Mouse (Mus musculus): ENCODE measurements at regions not wholly inside any gene's neighbourhood (a gene's known extent, or its start where the extent isn't known, plus 50 kb on each side); places are given as distances from the start of the nearest gene placed in this dataset.
A peak's percentile ranks its signal among the peaks of the same experiment; 100 is the strongest.

DNA sequence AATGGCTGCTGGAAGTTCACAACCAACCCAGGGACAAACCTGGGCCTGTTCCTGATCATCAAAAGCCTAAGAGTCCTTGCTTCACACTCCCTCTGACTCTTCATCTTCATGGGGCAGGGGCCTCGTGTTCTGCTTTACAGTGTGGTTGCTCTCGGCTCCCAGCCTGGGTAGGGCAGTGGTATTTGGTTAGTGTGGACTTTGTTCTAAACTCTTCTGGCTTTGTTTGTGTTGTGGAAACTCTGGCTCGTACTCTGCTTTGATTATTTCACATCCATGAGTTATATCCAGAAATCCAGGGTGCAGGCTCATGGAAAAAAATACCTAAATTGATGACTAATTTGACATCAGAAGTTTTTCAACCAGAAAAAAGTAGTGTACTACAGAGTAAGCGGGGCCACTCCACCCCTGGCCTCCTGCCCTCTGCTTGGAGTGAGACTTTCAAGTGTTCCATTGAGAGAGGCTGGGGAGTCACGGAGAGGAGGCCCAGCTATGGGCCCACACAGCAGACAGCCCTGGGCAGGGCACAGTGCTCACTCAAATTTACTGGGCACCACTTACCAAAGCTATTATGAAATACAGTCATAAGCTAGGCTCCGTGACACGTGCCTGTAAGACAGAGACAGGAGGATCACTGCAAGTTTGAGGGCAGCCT is 325.4 kb upstream of the Ddhd1 start:
- ATAC-seq (ENCODE audit: insufficient read depth, low FRiP score, low TSS enrichment) (no peak), DNase-seq (ENCODE audit: low spot score) (no peak)
- H3K27me3 ChIP-seq (ENCODE audit: control insufficient read depth, insufficient read depth, low read length): no peaks in the 10 kb centered on the region
- no peak overlapping the region for H3K27ac ChIP-seq (ENCODE audit: low read depth, low read length)
- WGBS: 88% methylated on average over 7 of the region's 7 CpGs
- no peaks in the 10 kb centered on the region for H3K4me1 ChIP-seq (ENCODE audit: control insufficient read depth, insufficient read depth, low read length)
- no peaks in the 10 kb centered on the region for H3K36me3 ChIP-seq (ENCODE audit: control insufficient read depth, insufficient read depth, low read length)
- no peaks in the 10 kb centered on the region for H3K9me3 ChIP-seq (ENCODE audit: control insufficient read depth, low read length)
- no peak overlapping the region for H3K4me3 ChIP-seq (ENCODE audit: low read depth, low read length)
- H3K9ac ChIP-seq (ENCODE audit: low read length): no peak overlapping the region
- no peak overlapping the region for H3K4me2 ChIP-seq (ENCODE audit: low read depth)

GRCm38 (mm10) chr14:45984135-45984892 is 326.4 kb upstream of the Ddhd1 start:
- no peak overlapping the region for H3K4me2 ChIP-seq (ENCODE audit: low read depth)
- WGBS: 82% methylated on average over 20 of the region's 20 CpGs
- ATAC-seq (ENCODE audit: insufficient read depth, low FRiP score, low TSS enrichment): no peak
- H3K4me3 ChIP-seq (ENCODE audit: low read depth, low read length): no peak overlapping the region
- H3K27me3 ChIP-seq (ENCODE audit: control insufficient read depth, insufficient read depth, low read length): no peaks in the 10 kb centered on the region
- H3K9ac ChIP-seq (ENCODE audit: low read length): no peak overlapping the region
- no peaks in the 10 kb centered on the region for H3K9me3 ChIP-seq (ENCODE audit: control insufficient read depth, low read length)
- no peaks in the 10 kb centered on the region for H3K36me3 ChIP-seq (ENCODE audit: control insufficient read depth, insufficient read depth, low read length)
- no peak overlapping the region for H3K27ac ChIP-seq (ENCODE audit: low read depth, low read length)
- DNase-seq (ENCODE audit: low spot score): peak; percentile 30
- no peaks in the 10 kb centered on the region for H3K4me1 ChIP-seq (ENCODE audit: control insufficient read depth, insufficient read depth, low read length)

- Histone ChIP-seq H3K36me3 (ENCODE audit: control insufficient read depth, insufficient read depth, low read length) (no peaks in the 10 kb centered on the region), H3K4me2 (ENCODE audit: low read depth) (no peak overlapping the region), H3K9me3 (ENCODE audit: control insufficient read depth, low read length) (no peaks in the 10 kb centered on the region), H3K27ac (ENCODE audit: low read depth, low read length) (no peak overlapping the region), H3K27me3 (ENCODE audit: control insufficient read depth, insufficient read depth, low read length) (no peaks in the 10 kb centered on the region), H3K4me3 (ENCODE audit: low read depth, low read length) (no peak overlapping the region), H3K9ac (ENCODE audit: low read length) (no peak overlapping the region), H3K4me1 (ENCODE audit: control insufficient read depth, insufficient read depth, low read length) (no peaks in the 10 kb centered on the region)
- DNase-seq (ENCODE audit: low spot score) (no peak), ATAC-seq (ENCODE audit: insufficient read depth, low FRiP score, low TSS enrichment) (no peak)
- WGBS: 62% methylated on average over 17 of the region's 17 CpGs
Observed at GRCm38 (mm10) chr14:45992041-45992869, 334.3 kb upstream of the Ddhd1 start.

- 70% methylated on average over 4 of the region's 4 CpGs for WGBS
- Histone ChIP-seq H3K4me2 (ENCODE audit: low read depth) (no peak overlapping the region), H3K4me3 (ENCODE audit: low read depth, low read length) (no peak overlapping the region), H3K9me3 (ENCODE audit: control insufficient read depth, low read length) (no peaks in the 10 kb centered on the region), H3K9ac (ENCODE audit: low read length) (no peak overlapping the region), H3K4me1 (ENCODE audit: control insufficient read depth, insufficient read depth, low read length) (no peaks in the 10 kb centered on the region), H3K36me3 (ENCODE audit: control insufficient read depth, insufficient read depth, low read length) (no peaks in the 10 kb centered on the region), H3K27ac (ENCODE audit: low read depth, low read length) (no peak overlapping the region), H3K27me3 (ENCODE audit: control insufficient read depth, insufficient read depth, low read length) (no peaks in the 10 kb centered on the region)
- DNase-seq (ENCODE audit: low spot score) (no peak), ATAC-seq (ENCODE audit: insufficient read depth, low FRiP score, low TSS enrichment) (no peak)
Observed at GRCm38 (mm10) chr14:45992870-45993135, 334.9 kb upstream of the Ddhd1 start.

GRCm38 (mm10) chr14:45993669-45994068 is 335.7 kb upstream of the Ddhd1 start:
- H3K27me3 ChIP-seq (ENCODE audit: control insufficient read depth, insufficient read depth, low read length): no peaks in the 10 kb centered on the region
- no peak overlapping the region for H3K9ac ChIP-seq (ENCODE audit: low read length)
- no peaks in the 10 kb centered on the region for H3K36me3 ChIP-seq (ENCODE audit: control insufficient read depth, insufficient read depth, low read length)

DNA sequence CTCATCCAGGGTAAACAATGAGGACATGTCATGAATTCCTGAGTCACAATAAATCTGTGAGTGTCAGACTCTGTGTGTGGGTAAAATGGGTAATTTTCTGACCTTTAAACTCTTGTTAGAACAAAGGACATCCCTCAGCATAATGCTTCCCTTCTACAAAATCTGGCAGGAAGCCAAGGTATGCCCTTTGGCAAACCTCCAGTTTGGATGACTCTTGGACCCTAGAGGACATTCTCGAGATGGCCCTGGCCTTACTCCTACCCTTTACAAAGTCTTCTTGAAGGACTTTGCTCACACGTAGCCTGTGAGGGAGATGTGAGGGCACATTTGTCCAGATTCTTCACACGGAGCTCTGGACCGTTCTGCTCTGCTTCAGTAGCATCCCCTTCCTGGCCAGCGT is 338.8 kb upstream of the Ddhd1 start:
- WGBS: 58% methylated on average over 5 of the region's 5 CpGs

More at GRCm38 (mm10) chr14:45993669-45994068, 335.7 kb upstream of the Ddhd1 start:
- 3% methylated on average over 3 of the region's 3 CpGs for WGBS
- Histone ChIP-seq H3K4me2 (ENCODE audit: low read depth) (no peak overlapping the region), H3K27ac (ENCODE audit: low read depth, low read length) (no peak overlapping the region), H3K4me1 (ENCODE audit: control insufficient read depth, insufficient read depth, low read length) (no peaks in the 10 kb centered on the region), H3K9me3 (ENCODE audit: control insufficient read depth, low read length) (no peaks in the 10 kb centered on the region), H3K4me3 (ENCODE audit: low read depth, low read length) (no peak overlapping the region)
- ATAC-seq (ENCODE audit: insufficient read depth, low FRiP score, low TSS enrichment) (no peak), DNase-seq (ENCODE audit: low spot score) (peak; percentile 67)

GRCm38 (mm10) chr14:46004078-46004477 is 346.1 kb upstream of the Ddhd1 start:
- Histone ChIP-seq H3K27ac (ENCODE audit: low read depth, low read length) (no peak overlapping the region), H3K4me1 (ENCODE audit: control insufficient read depth, insufficient read depth, low read length) (no peaks in the 10 kb centered on the region), H3K4me2 (ENCODE audit: low read depth) (no peak overlapping the region), H3K9ac (ENCODE audit: low read length) (no peak overlapping the region), H3K27me3 (ENCODE audit: control insufficient read depth, insufficient read depth, low read length) (no peaks in the 10 kb centered on the region), H3K9me3 (ENCODE audit: control insufficient read depth, low read length) (no peaks in the 10 kb centered on the region), H3K36me3 (ENCODE audit: control insufficient read depth, insufficient read depth, low read length) (no peaks in the 10 kb centered on the region), H3K4me3 (ENCODE audit: low read depth, low read length) (no peak overlapping the region)
- no peak for DNase-seq (ENCODE audit: low spot score)
- WGBS: 89% methylated on average over 6 of the region's 6 CpGs
- ATAC-seq (ENCODE audit: insufficient read depth, low FRiP score, low TSS enrichment): no peak

More for the DNA sequence above, 338.8 kb upstream of the Ddhd1 start:
- Histone ChIP-seq H3K9ac (ENCODE audit: low read length) (no peak overlapping the region), H3K9me3 (ENCODE audit: control insufficient read depth, low read length) (no peaks in the 10 kb centered on the region), H3K27ac (ENCODE audit: low read depth, low read length) (no peak overlapping the region), H3K4me2 (ENCODE audit: low read depth) (no peak overlapping the region), H3K4me1 (ENCODE audit: control insufficient read depth, insufficient read depth, low read length) (no peaks in the 10 kb centered on the region), H3K36me3 (ENCODE audit: control insufficient read depth, insufficient read depth, low read length) (no peaks in the 10 kb centered on the region), H3K27me3 (ENCODE audit: control insufficient read depth, insufficient read depth, low read length) (no peaks in the 10 kb centered on the region), H3K4me3 (ENCODE audit: low read depth, low read length) (no peak overlapping the region)
- DNase-seq (ENCODE audit: low spot score): peak; percentile 41
- ATAC-seq (ENCODE audit: insufficient read depth, low FRiP score, low TSS enrichment): no peak

DNA sequence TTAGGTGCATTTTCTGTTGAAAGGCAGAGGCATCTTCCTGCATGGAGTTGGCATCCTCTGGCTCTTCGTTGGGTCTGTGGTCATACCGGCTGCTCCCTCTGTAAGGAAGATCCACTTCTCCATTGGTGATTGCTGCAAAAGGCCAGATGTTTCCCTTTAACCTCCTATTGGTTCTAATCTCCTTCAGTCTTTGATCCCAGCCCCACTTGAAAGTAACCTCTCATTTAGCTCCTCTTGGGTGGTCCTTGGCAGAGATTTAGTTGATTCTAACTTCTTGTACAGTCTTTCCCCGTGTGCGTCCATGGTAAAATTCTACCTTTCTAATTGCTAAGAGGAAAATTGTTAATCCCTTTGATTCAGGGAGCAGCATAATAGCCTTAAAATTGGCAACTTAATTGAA is 347.4 kb upstream of the Ddhd1 start:
- WGBS: 58% methylated on average over 4 of the region's 4 CpGs
- H3K4me1 ChIP-seq (ENCODE audit: control insufficient read depth, insufficient read depth, low read length): no peaks in the 10 kb centered on the region
- DNase-seq (ENCODE audit: low spot score) (no peak), ATAC-seq (ENCODE audit: insufficient read depth, low FRiP score, low TSS enrichment) (no peak)
- H3K27ac ChIP-seq (ENCODE audit: low read depth, low read length): no peak overlapping the region
- no peak overlapping the region for H3K4me3 ChIP-seq (ENCODE audit: low read depth, low read length)
- no peaks in the 10 kb centered on the region for H3K27me3 ChIP-seq (ENCODE audit: control insufficient read depth, insufficient read depth, low read length)
- no peaks in the 10 kb centered on the region for H3K9me3 ChIP-seq (ENCODE audit: control insufficient read depth, low read length)
- no peak overlapping the region for H3K9ac ChIP-seq (ENCODE audit: low read length)
- no peaks in the 10 kb centered on the region for H3K36me3 ChIP-seq (ENCODE audit: control insufficient read depth, insufficient read depth, low read length)
- no peak overlapping the region for H3K4me2 ChIP-seq (ENCODE audit: low read depth)

Measured in neural tube, embryonic 11.5 days (tissue).